Mouse (Mus musculus): ENCODE data around the gene Chst10. TPM values are rescaled to one million over a fixed set of nuclear protein-coding genes. Genes with fewer than 3 reads are reported as not detected.

Gene Chst10
- total RNA-seq, 1 experiment from 2014 or later, result 1.3 TPM

- no peak for ATAC-seq (replicated peaks; ENCODE audit: insufficient number of reproducible peaks, low FRiP score, low TSS enrichment, poor library complexity, severe bottlenecking)
These were observed 24.1 kb downstream of the Chst10 start for GRCm38 (mm10) chr1:38873911-38874310.

GRCm38 (mm10) chr1:38871834-38872233, 26.1 kb downstream of the Chst10 start:
- ATAC-seq (replicated peaks; ENCODE audit: insufficient number of reproducible peaks, low FRiP score, low TSS enrichment, poor library complexity, severe bottlenecking), result no peak

- no peak for ATAC-seq (replicated peaks; ENCODE audit: insufficient number of reproducible peaks, low FRiP score, low TSS enrichment, poor library complexity, severe bottlenecking)
These were observed 28.4 kb downstream of the Chst10 start for GRCm38 (mm10) chr1:38869398-38870195.

GRCm38 (mm10) chr1:38866242-38866641, 31.7 kb downstream of the Chst10 start:
- ATAC-seq (replicated peaks; ENCODE audit: insufficient number of reproducible peaks, low FRiP score, low TSS enrichment, poor library complexity, severe bottlenecking), result no peak

GRCm38 (mm10) chr1:38864341-38864740, 33.6 kb downstream of the Chst10 start:
- ATAC-seq (replicated peaks; ENCODE audit: insufficient number of reproducible peaks, low FRiP score, low TSS enrichment, poor library complexity, severe bottlenecking), result no peak

- no peak for ATAC-seq (replicated peaks; ENCODE audit: insufficient number of reproducible peaks, low FRiP score, low TSS enrichment, poor library complexity, severe bottlenecking)
These were observed 35.7 kb downstream of the Chst10 start for GRCm38 (mm10) chr1:38862213-38862612.

GRCm38 (mm10) chr1:38860867-38861524, 37.0 kb downstream of the Chst10 start:
- ATAC-seq (replicated peaks; ENCODE audit: insufficient number of reproducible peaks, low FRiP score, low TSS enrichment, poor library complexity, severe bottlenecking), result no peak

- no peak for ATAC-seq (replicated peaks; ENCODE audit: insufficient number of reproducible peaks, low FRiP score, low TSS enrichment, poor library complexity, severe bottlenecking)
These were observed 37.8 kb downstream of the Chst10 start for GRCm38 (mm10) chr1:38860207-38860606.

GRCm38 (mm10) chr1:38856196-38856595, 41.8 kb downstream of the Chst10 start:
- ATAC-seq (replicated peaks; ENCODE audit: insufficient number of reproducible peaks, low FRiP score, low TSS enrichment, poor library complexity, severe bottlenecking), result no peak

- ATAC-seq (replicated peaks; ENCODE audit: insufficient number of reproducible peaks, low FRiP score, low TSS enrichment, poor library complexity, severe bottlenecking), result no peak
These were observed 45.7 kb downstream of the Chst10 start for GRCm38 (mm10) chr1:38852250-38852649.

GRCm38 (mm10) chr1:38850650-38851049, 47.3 kb downstream of the Chst10 start:
- ATAC-seq (replicated peaks; ENCODE audit: insufficient number of reproducible peaks, low FRiP score, low TSS enrichment, poor library complexity, severe bottlenecking), result no peak

GRCm38 (mm10) chr1:38848451-38849289, 49.3 kb downstream of the Chst10 start:
- no peak for ATAC-seq (replicated peaks; ENCODE audit: insufficient number of reproducible peaks, low FRiP score, low TSS enrichment, poor library complexity, severe bottlenecking)

- no peak for ATAC-seq (replicated peaks; ENCODE audit: insufficient number of reproducible peaks, low FRiP score, low TSS enrichment, poor library complexity, severe bottlenecking)
These were observed 50.0 kb downstream of the Chst10 start for GRCm38 (mm10) chr1:38847975-38848374.

GRCm38 (mm10) chr1:38843275-38843674, 54.7 kb downstream of the Chst10 start:
- ATAC-seq (replicated peaks; ENCODE audit: insufficient number of reproducible peaks, low FRiP score, low TSS enrichment, poor library complexity, severe bottlenecking), result no peak

- ATAC-seq (replicated peaks; ENCODE audit: insufficient number of reproducible peaks, low FRiP score, low TSS enrichment, poor library complexity, severe bottlenecking), result no peak
These were observed 55.1 kb downstream of the Chst10 start for GRCm38 (mm10) chr1:38842861-38843260.

- ATAC-seq (replicated peaks; ENCODE audit: insufficient number of reproducible peaks, low FRiP score, low TSS enrichment, poor library complexity, severe bottlenecking), result no peak
These were observed 58.0 kb downstream of the Chst10 start for GRCm38 (mm10) chr1:38839944-38840343.

GRCm38 (mm10) chr1:38836477-38836872, 61.5 kb downstream of the Chst10 start, which contains the start of gene Lonrf2:
Gene Lonrf2, minus strand, starts transcription at chr1:38836711.
- no peak for ATAC-seq (replicated peaks; ENCODE audit: insufficient number of reproducible peaks, low FRiP score, low TSS enrichment, poor library complexity, severe bottlenecking)

GRCm38 (mm10) chr1:38835568-38836476, 62.1 kb downstream of the Chst10 start:
- no peak for ATAC-seq (replicated peaks; ENCODE audit: insufficient number of reproducible peaks, low FRiP score, low TSS enrichment, poor library complexity, severe bottlenecking)
